Mouse (Mus musculus) kidney, postnatal 0 days (tissue): ENCODE data around the gene Zfp414. TPM values are rescaled to one million over a fixed set of nuclear protein-coding genes. Genes with fewer than 3 reads are reported as not detected.

Experiments used
- ATAC-seq: fragments of 200-750 bp; cut with Nextera tagmentation; replicated peaks from 2 replicates; pipeline ENCODE4 v1.8.0; 2017; ENCODE audit warnings: low read depth, moderate number of reproducible peaks, moderate TSS enrichment, moderate library complexity; ENCODE audit not compliant: low FRiP score
- DNase-seq: peaks from one replicate; pipeline ENCODE4 v3.0.0-alpha.2; 2016; ENCODE audit warnings: low spot score
- H3K27ac ChIP-seq: fragments of 300-500 bp; sonication (generic); 2 replicates; pipeline ENCODE4 v1.5.1; 2014; ENCODE audit warnings: mild to moderate bottlenecking
- H3K27me3 ChIP-seq: fragments of 300-500 bp; sonication (generic); 2 replicates; pipeline ENCODE4 v1.6.1; 2014; ENCODE audit warnings: low read length, mixed read lengths; ENCODE audit not compliant: insufficient read depth
- H3K36me3 ChIP-seq: fragments of 300-500 bp; sonication (generic); 2 replicates; pipeline ENCODE4 v1.6.1; 2014; ENCODE audit warnings: low read length, mixed read lengths; ENCODE audit not compliant: insufficient read depth
- H3K4me1 ChIP-seq: fragments of 300-500 bp; sonication (generic); replicated peaks from 2 replicates; pipeline ENCODE4 v1.6.1; 2014; ENCODE audit warnings: antibody characterized with exemption, low read length, mixed read lengths; ENCODE audit not compliant: insufficient read depth
- H3K4me2 ChIP-seq: fragments of 300-500 bp; sonication (generic); 2 replicates; pipeline ENCODE4 v1.6.1; 2014; ENCODE audit warnings: mild to moderate bottlenecking, low read length, moderate library complexity, mixed read lengths
- H3K4me3 ChIP-seq: fragments of 300-500 bp; sonication (generic); replicated peaks from 2 replicates; pipeline ENCODE4 v1.5.1; 2014; ENCODE audit warnings: low read depth, low read length
- H3K9ac ChIP-seq: fragments of 300-500 bp; sonication (generic); 2 replicates; pipeline ENCODE4 v1.6.1; 2014; ENCODE audit warnings: low read depth, low read length
- H3K9me3 ChIP-seq: fragments of 300-500 bp; sonication (generic); replicated peaks from 2 replicates; pipeline ENCODE4 v1.6.1; 2016; ENCODE audit warnings: low read length, inconsistent platforms, mixed read lengths
- CTCF ChIP-seq: IDR thresholded peaks from 2 replicates; pipeline ENCODE4 v1.5.1; 2016; ENCODE audit warnings: antibody characterized with exemption, low read depth, mild to moderate bottlenecking, moderate library complexity
- WGBS: fragments of 180-500 bp; shearing (Covaris S2); extraction: QIAGEN DNeasy Blood & Tissue Kit; methylation state at CpG from one replicate; pipeline ENCODE4 v1.1.7; 2014; 5-methylcytosine and 5-hydroxymethylcytosine counted together
- polyA plus RNA-seq: library from polyadenylated mRNA; unstranded; fragments of >200 nt; fragmentation: Nextera tagmentation; extraction: Ambion mirVana; gene quantifications from 2 replicates; pipeline ENCODE4 v1.2.1, GENCODE M21; 2015

The Zfp414 gene
- polyA plus RNA-seq, 1 experiment from 2014 or later = 42.9 TPM

GRCm38 (mm10) chr17:33676086-33676485 lies 47.2 kb downstream of the Zfp414 start:
- WGBS = 76% methylated on average over 2 of the region's 2 CpGs
- H3K4me3 ChIP-seq = no peak overlapping the region
- ATAC-seq (no peak), DNase-seq (no peak)
- H3K36me3 ChIP-seq = peaks cover 7% of the 10 kb centered on the region; the same call in 1 of the 2 replicates
- peaks cover 3% of the 10 kb centered on the region; the same call in 1 of the 2 replicates for H3K4me1 ChIP-seq
- TF ChIP-seq CTCF = no peak
- no peaks in the 10 kb centered on the region for H3K27me3 ChIP-seq
- no peak overlapping the region for H3K27ac ChIP-seq
- no peaks in the 10 kb centered on the region for H3K9me3 ChIP-seq
- no peak overlapping the region for H3K9ac ChIP-seq
- H3K4me2 ChIP-seq = no peak overlapping the region

- DNase-seq = no peak
- Histone ChIP-seq H3K4me1 (peaks cover 8% of the 10 kb centered on the region; the same call in 1 of the 2 replicates), H3K4me2 (no peak overlapping the region), H3K27me3 (no peaks in the 10 kb centered on the region), H3K9me3 (no peaks in the 10 kb centered on the region), H3K4me3 (no peak overlapping the region), H3K9ac (no peak overlapping the region), H3K27ac (no peak overlapping the region), H3K36me3 (peaks cover 7% of the 10 kb centered on the region; the same call in 1 of the 2 replicates)
- no peak for TF ChIP-seq CTCF
- ATAC-seq = no peak
Measured at GRCm38 (mm10) chr17:33678771-33679170, 49.9 kb downstream of the Zfp414 start.

Other genes with a start within 250 kb of the Zfp414 start
- 11.4 and 12.6 TPM in 2 replicates for gene Zfp101, start 234.4 kb upstream of the Zfp414 start, polyA plus RNA-seq
- not detected in 2 replicates for gene Actl9, start 196.2 kb upstream of the Zfp414 start, polyA plus RNA-seq
- 28.3 and 32.1 TPM in 2 replicates for gene Adamts10, start 104.9 kb upstream of the Zfp414 start, polyA plus RNA-seq
- gene Myo1f, start 73.4 kb upstream of the Zfp414 start, polyA plus RNA-seq = 1.4 and 1.5 TPM in 2 replicates
- gene Pram1, start 9.0 kb downstream of the Zfp414 start, polyA plus RNA-seq = 0.36 and 0.56 TPM in 2 replicates
- 248 and 273 TPM in 2 replicates for gene Hnrnpm, start 57.8 kb downstream of the Zfp414 start, polyA plus RNA-seq
- gene March2, start 89.6 kb downstream of the Zfp414 start, polyA plus RNA-seq = 61.7 and 64.9 TPM in 2 replicates
- 207 and 216 TPM in 2 replicates for gene Rab11b, start 131.4 kb downstream of the Zfp414 start, polyA plus RNA-seq
- gene Angptl4, start 152.7 kb downstream of the Zfp414 start, polyA plus RNA-seq = 51.4 and 58.9 TPM in 2 replicates
- gene Kank3, start 181.4 kb downstream of the Zfp414 start, polyA plus RNA-seq = 57.5 and 70.4 TPM in 2 replicates
- 1,262 and 1,465 TPM in 2 replicates for gene Rps28, start 195.5 kb downstream of the Zfp414 start, polyA plus RNA-seq
- gene Ndufa7, start 195.5 kb downstream of the Zfp414 start, polyA plus RNA-seq = 574 and 620 TPM in 2 replicates
- gene Cd320, start 214.0 kb downstream of the Zfp414 start, polyA plus RNA-seq = 101 and 109 TPM in 2 replicates
- not detected in 2 replicates for gene Gm7029, start 244.7 kb downstream of the Zfp414 start, polyA plus RNA-seq